Mouse (Mus musculus) lung, embryonic 16.5 days (tissue): ENCODE measurements around the gene Rnf151. TPM values are rescaled to one million over a fixed set of nuclear protein-coding genes. Genes with fewer than 3 reads are reported as not detected.
"Not testable (repeated sequence)": the region's sequence is repeated elsewhere in the genome, so short reads cannot be mapped to it uniquely, and the experiment has no call there.

Source experiments
- ATAC-seq: fragments of 200-750 bp; cut with Nextera tagmentation; 2 replicates; pipeline ENCODE4 v1.8.0; 2017; ENCODE audit warnings: low read depth, mild to moderate bottlenecking, moderate library complexity
- H3K27ac ChIP-seq: fragments of 300-500 bp; sonication (generic); 2 replicates; pipeline ENCODE4 v1.5.1; 2014; ENCODE audit warnings: mild to moderate bottlenecking, control low read depth, low read length
- H3K27me3 ChIP-seq: fragments of 300-500 bp; sonication (generic); 2 replicates; pipeline ENCODE4 v1.6.1; 2014; ENCODE audit warnings: low read depth, low read length, mixed read lengths; ENCODE audit not compliant: control insufficient read depth, insufficient read depth
- H3K36me3 ChIP-seq: fragments of 300-500 bp; sonication (generic); 2 replicates; pipeline ENCODE4 v1.6.1; 2014; ENCODE audit warnings: low read length; ENCODE audit not compliant: control insufficient read depth, insufficient read depth
- H3K4me1 ChIP-seq: fragments of 300-500 bp; sonication (generic); replicated peaks from 2 replicates; pipeline ENCODE4 v1.6.1; 2014; ENCODE audit warnings: low read length, mixed read lengths; ENCODE audit not compliant: control insufficient read depth, insufficient read depth
- H3K4me2 ChIP-seq: fragments of 300-500 bp; sonication (generic); 2 replicates; pipeline ENCODE4 v1.6.1; 2014; ENCODE audit warnings: low read depth, low read length, control low read depth
- H3K4me3 ChIP-seq: fragments of 300-500 bp; sonication (generic); 2 replicates; pipeline ENCODE4 v1.5.1; 2014; ENCODE audit warnings: mild to moderate bottlenecking, low read length, control low read depth
- H3K9ac ChIP-seq: fragments of 300-500 bp; sonication (generic); 2 replicates; pipeline ENCODE4 v1.6.1; 2014; ENCODE audit warnings: low read length, control low read depth
- H3K9me3 ChIP-seq: fragments of 300-500 bp; sonication (generic); 2 replicates; pipeline ENCODE4 v1.6.1; 2016; ENCODE audit warnings: low read length; ENCODE audit not compliant: control insufficient read depth
- WGBS: fragments of 180-500 bp; shearing (Covaris S2); extraction: QIAGEN DNeasy Blood & Tissue Kit; methylation state at CpG from one replicate; pipeline ENCODE4 v1.1.7; 2014; 5-methylcytosine and 5-hydroxymethylcytosine counted together
- polyA plus RNA-seq: library from polyadenylated mRNA; unstranded; fragments of >200 nt; fragmentation: Nextera tagmentation; extraction: Ambion mirVana; gene quantifications from 2 replicates; pipeline ENCODE4 v1.2.1, GENCODE M21; 2015

Gene Rnf151
- polyA plus RNA-seq, 1 experiment from 2014 or later: 0.35 TPM

- WGBS: 85% methylated on average over 24 of the region's 24 CpGs
- Histone ChIP-seq H3K4me1 (no peaks in the 10 kb centered on the region; the same call in 1 of the 2 replicates), H3K27me3 (no peaks in the 10 kb centered on the region), H3K36me3 (peaks cover 46% of the 10 kb centered on the region), H3K9ac (no peak overlapping the region), H3K4me2 (no peak overlapping the region), H3K4me3 (no peak overlapping the region), H3K9me3 (no peaks in the 10 kb centered on the region), H3K27ac (no peak overlapping the region)
- no peak for ATAC-seq
Observed at GRCm38 (mm10) chr17:24677500-24678080, 40.3 kb downstream of the Rnf151 start.

- Histone ChIP-seq H3K36me3 (peaks cover 46% of the 10 kb centered on the region), H3K27me3 (no peaks in the 10 kb centered on the region), H3K4me1 (peaks cover 6% of the 10 kb centered on the region), H3K4me2 (no peak overlapping the region), H3K27ac (no peak overlapping the region), H3K9me3 (no peaks in the 10 kb centered on the region), H3K4me3 (no peak overlapping the region), H3K9ac (no peak overlapping the region)
- 89% methylated on average over 5 of the region's 5 CpGs for WGBS
- no peak for ATAC-seq
Observed at GRCm38 (mm10) chr17:24676877-24677276, 41.0 kb downstream of the Rnf151 start.

GRCm38 (mm10) chr17:24676187-24676586 lies 41.7 kb downstream of the Rnf151 start:
- Histone ChIP-seq H3K9me3 (no peaks in the 10 kb centered on the region), H3K9ac (no peak overlapping the region), H3K4me2 (no peak overlapping the region), H3K4me3 (no peak overlapping the region), H3K4me1 (peaks cover 13% of the 10 kb centered on the region), H3K27ac (no peak overlapping the region), H3K27me3 (no peaks in the 10 kb centered on the region), H3K36me3 (peaks cover 41% of the 10 kb centered on the region)
- WGBS: 53% methylated on average over 2 of the region's 2 CpGs
- ATAC-seq: no peak

GRCm38 (mm10) chr17:24674277-24674676 lies 43.6 kb downstream of the Rnf151 start:
- WGBS: 71% methylated on average over 7 of the region's 7 CpGs
- no peak for ATAC-seq
- H3K4me1 ChIP-seq: peaks cover 23% of the 10 kb centered on the region

GRCm38 (mm10) chr17:24672141-24672540 lies 45.7 kb downstream of the Rnf151 start:
- peaks cover 4% of the 10 kb centered on the region; the same call in 1 of the 2 replicates for H3K36me3 ChIP-seq
- no peaks in the 10 kb centered on the region for H3K27me3 ChIP-seq
- H3K4me3 ChIP-seq: no peak overlapping the region
- ATAC-seq: no peak
- H3K4me2 ChIP-seq: peak overlapping the region; percentile 90; the same call in 1 of the 2 replicates
- H3K27ac ChIP-seq: no peak overlapping the region
- no peaks in the 10 kb centered on the region for H3K9me3 ChIP-seq
- H3K4me1 ChIP-seq: peaks cover 26% of the 10 kb centered on the region
- H3K9ac ChIP-seq: 0 out of 2 replicates have a peak overlapping the region, but pooled peaks have one; percentile 17
- WGBS: 11% methylated on average over 5 of the region's 5 CpGs

More at GRCm38 (mm10) chr17:24674277-24674676, 43.6 kb downstream of the Rnf151 start:
- no peak overlapping the region for H3K9ac ChIP-seq
- no peaks in the 10 kb centered on the region for H3K9me3 ChIP-seq
- no peak overlapping the region for H3K27ac ChIP-seq
- H3K36me3 ChIP-seq: peaks cover 25% of the 10 kb centered on the region
- no peaks in the 10 kb centered on the region for H3K27me3 ChIP-seq
- no peak overlapping the region for H3K4me2 ChIP-seq
- no peak overlapping the region for H3K4me3 ChIP-seq

- ATAC-seq: no peak
- Histone ChIP-seq H3K4me1 (peaks cover 26% of the 10 kb centered on the region), H3K36me3 (no peaks in the 10 kb centered on the region), H3K9me3 (no peaks in the 10 kb centered on the region), H3K27ac (no peak overlapping the region), H3K4me2 (peak overlapping the region; percentile 90; the same call in 1 of the 2 replicates), H3K4me3 (no peak overlapping the region), H3K9ac (no peak overlapping the region), H3K27me3 (no peaks in the 10 kb centered on the region)
- 52% methylated on average over 5 of the region's 5 CpGs for WGBS
Observed at GRCm38 (mm10) chr17:24671346-24671745, 46.5 kb downstream of the Rnf151 start.

- peak overlapping the region; percentile 97 for H3K4me3 ChIP-seq
- peak overlapping the region; percentile 79 for H3K27ac ChIP-seq
- no peaks in the 10 kb centered on the region for H3K9me3 ChIP-seq
- ATAC-seq: no peak; the same call in 1 of the 2 replicates
- 5% methylated on average over 8 of the region's 8 CpGs for WGBS
- H3K4me1 ChIP-seq: peaks cover 26% of the 10 kb centered on the region
- no peaks in the 10 kb centered on the region for H3K36me3 ChIP-seq
- H3K9ac ChIP-seq: peak overlapping the region; percentile 94
- H3K27me3 ChIP-seq: no peaks in the 10 kb centered on the region
- H3K4me2 ChIP-seq: peak overlapping the region; percentile 90
Observed at GRCm38 (mm10) chr17:24670246-24670844, 47.5 kb downstream of the Rnf151 start.

- Histone ChIP-seq H3K4me3 (peak within 1 kb of the TSS; percentile 97), H3K36me3 (no peaks in the 10 kb centered on the region), H3K4me1 (peaks cover 26% of the 10 kb centered on the region), H3K27ac (peak within 1 kb of the TSS; percentile 79), H3K27me3 (no peaks in the 10 kb centered on the region), H3K9me3 (no peaks in the 10 kb centered on the region), H3K9ac (peak within 1 kb of the TSS; percentile 94), H3K4me2 (peak within 1 kb of the TSS; percentile 90)
- under 1% methylated on average over 29 of the region's 80 CpGs for WGBS
- ATAC-seq: peak; percentile 99
Observed at GRCm38 (mm10) chr17:24669545-24670245, 48.2 kb downstream of the Rnf151 start, which contains the start of gene Zfp598. Zfp598 (plus strand) TSS chr17:24669687.

GRCm38 (mm10) chr17:24669214-24669544 lies 48.7 kb downstream of the Rnf151 start:
- Histone ChIP-seq H3K4me1 (peaks cover 26% of the 10 kb centered on the region), H3K4me2 (peak overlapping the region; percentile 63), H3K27ac (peak overlapping the region; percentile 79), H3K4me3 (peak overlapping the region; percentile 97), H3K9ac (peak overlapping the region; percentile 94)
- WGBS: 11% methylated on average over 15 of the region's 15 CpGs
- not testable (repeated sequence) for H3K9me3 ChIP-seq, ATAC-seq, H3K27me3 ChIP-seq, H3K36me3 ChIP-seq
